Mouse (Mus musculus) lung, embryonic 16.5 days (tissue): ENCODE results near the gene Atf6. TPM values are rescaled to one million over a fixed set of nuclear protein-coding genes. Genes with fewer than 3 reads are reported as not detected.

ENCODE experiments used
- ATAC-seq: fragments of 200-750 bp; cut with Nextera tagmentation; 2 replicates; pipeline ENCODE4 v1.8.0; 2017; ENCODE audit warnings: low read depth, mild to moderate bottlenecking, moderate library complexity
- H3K27ac ChIP-seq: fragments of 300-500 bp; sonication (generic); 2 replicates; pipeline ENCODE4 v1.5.1; 2014; ENCODE audit warnings: mild to moderate bottlenecking, control low read depth, low read length
- H3K27me3 ChIP-seq: fragments of 300-500 bp; sonication (generic); 2 replicates; pipeline ENCODE4 v1.6.1; 2014; ENCODE audit warnings: low read depth, low read length, mixed read lengths; ENCODE audit not compliant: control insufficient read depth, insufficient read depth
- H3K36me3 ChIP-seq: fragments of 300-500 bp; sonication (generic); 2 replicates; pipeline ENCODE4 v1.6.1; 2014; ENCODE audit warnings: low read length; ENCODE audit not compliant: control insufficient read depth, insufficient read depth
- H3K4me1 ChIP-seq: fragments of 300-500 bp; sonication (generic); replicated peaks from 2 replicates; pipeline ENCODE4 v1.6.1; 2014; ENCODE audit warnings: low read length, mixed read lengths; ENCODE audit not compliant: control insufficient read depth, insufficient read depth
- H3K4me2 ChIP-seq: fragments of 300-500 bp; sonication (generic); 2 replicates; pipeline ENCODE4 v1.6.1; 2014; ENCODE audit warnings: low read depth, low read length, control low read depth
- H3K4me3 ChIP-seq: fragments of 300-500 bp; sonication (generic); 2 replicates; pipeline ENCODE4 v1.5.1; 2014; ENCODE audit warnings: mild to moderate bottlenecking, low read length, control low read depth
- H3K9ac ChIP-seq: fragments of 300-500 bp; sonication (generic); 2 replicates; pipeline ENCODE4 v1.6.1; 2014; ENCODE audit warnings: low read length, control low read depth
- H3K9me3 ChIP-seq: fragments of 300-500 bp; sonication (generic); 2 replicates; pipeline ENCODE4 v1.6.1; 2016; ENCODE audit warnings: low read length; ENCODE audit not compliant: control insufficient read depth
- WGBS: fragments of 180-500 bp; shearing (Covaris S2); extraction: QIAGEN DNeasy Blood & Tissue Kit; methylation state at CpG from one replicate; pipeline ENCODE4 v1.1.7; 2014; 5-methylcytosine and 5-hydroxymethylcytosine counted together
- polyA plus RNA-seq: library from polyadenylated mRNA; unstranded; fragments of >200 nt; fragmentation: Nextera tagmentation; extraction: Ambion mirVana; gene quantifications from 2 replicates; pipeline ENCODE4 v1.2.1, GENCODE M21; 2015

Atf6 gene
- polyA plus RNA-seq, 1 experiment from 2014 or later, result 11.1 TPM

- Histone ChIP-seq H3K27ac (no peak overlapping the region), H3K4me2 (no peak overlapping the region), H3K27me3 (no peaks in the 10 kb centered on the region), H3K36me3 (no peaks in the 10 kb centered on the region), H3K4me3 (no peak overlapping the region), H3K9me3 (no peaks in the 10 kb centered on the region), H3K4me1 (no peaks in the 10 kb centered on the region), H3K9ac (no peak overlapping the region)
- ATAC-seq, result no peak
- WGBS, result 37% methylated on average over 2 of the region's 2 CpGs
Measured at GRCm38 (mm10) chr1:170657228-170657521, 210.4 kb downstream of the Atf6 start.

GRCm38 (mm10) chr1:170656518-170657227, 210.9 kb downstream of the Atf6 start:
- Histone ChIP-seq H3K9me3 (no peaks in the 10 kb centered on the region), H3K4me2 (no peak overlapping the region), H3K4me1 (no peaks in the 10 kb centered on the region), H3K36me3 (no peaks in the 10 kb centered on the region), H3K27ac (no peak overlapping the region), H3K9ac (no peak overlapping the region), H3K4me3 (no peak overlapping the region), H3K27me3 (no peaks in the 10 kb centered on the region)
- no peak for ATAC-seq
- WGBS, result 72% methylated on average over 11 of the region's 11 CpGs

GRCm38 (mm10) chr1:170655280-170655917, 212.2 kb downstream of the Atf6 start:
- 59% methylated on average over 5 of the region's 5 CpGs for WGBS
- Histone ChIP-seq H3K36me3 (no peaks in the 10 kb centered on the region), H3K9ac (no peak overlapping the region), H3K4me3 (no peak overlapping the region), H3K9me3 (no peaks in the 10 kb centered on the region), H3K4me1 (no peaks in the 10 kb centered on the region), H3K27me3 (no peaks in the 10 kb centered on the region), H3K4me2 (no peak overlapping the region), H3K27ac (no peak overlapping the region)
- no peak for ATAC-seq

Other genes starting within 250 kb of the Atf6 start
- 21.9 TPM in 2 replicates for gene Olfml2b, start 223.2 kb downstream of the Atf6 start, polyA plus RNA-seq
- 0.20 TPM in 1 of 2 replicates, not detected in the other for gene Gm26620, start 17.3 kb upstream of the Atf6 start, polyA plus RNA-seq
- gene Dusp12, start 17.8 kb upstream of the Atf6 start, polyA plus RNA-seq, result 29.2 and 34.7 TPM in 2 replicates
- not detected in 2 replicates for gene Fcrlb, start 45.2 kb upstream of the Atf6 start, polyA plus RNA-seq
- gene Fcrla, start 59.8 kb upstream of the Atf6 start, polyA plus RNA-seq, result not detected in 2 replicates
- gene Fcgr2b, start 108.8 kb upstream of the Atf6 start, polyA plus RNA-seq, result 3.0 and 4.2 TPM in 2 replicates
- gene Fcgr4, start 151.1 kb upstream of the Atf6 start, polyA plus RNA-seq, result 0.39 and 0.84 TPM in 2 replicates
- gene Fcgr3, start 197.2 kb upstream of the Atf6 start, polyA plus RNA-seq, result 12.7 and 19.3 TPM in 2 replicates
- gene Cfap126, start 246.1 kb upstream of the Atf6 start, polyA plus RNA-seq, result 15.7 and 20.4 TPM in 2 replicates